Mouse (Mus musculus): ENCODE measurements around the gene Tmem220. TPM values are rescaled to one million over a fixed set of nuclear protein-coding genes. Genes with fewer than 3 reads are reported as not detected.

Tmem220 gene
- polyA plus RNA-seq, 1 experiment from 2014 or later, result 1.2 TPM

GRCm38 (mm10) chr11:67077435-67077834 lies 52.5 kb downstream of the Tmem220 start:
- ATAC-seq (ENCODE audit: low FRiP score, low read depth), result no peak
- no peak overlapping the region for H3K4me2 ChIP-seq (replicated peaks)
- 72% methylated on average over 3 of the region's 3 CpGs for WGBS

GRCm38 (mm10) chr11:67078000-67078399 lies 53.0 kb downstream of the Tmem220 start, which contains the start of gene Myh3:
Myh3 (plus strand) TSS chr11:67078300.
- Histone ChIP-seq H3K27me3 (peaks cover 15% of the 10 kb centered on the region), H3K4me3 (no peak within 1 kb of the TSS), H3K36me3 (no peaks in the 10 kb centered on the region), H3K9ac (replicated peaks) (no peak within 1 kb of the TSS), H3K4me2 (replicated peaks) (no peak within 1 kb of the TSS), H3K4me1 (peaks cover 18% of the 10 kb centered on the region; the same call in 1 of the 2 replicates), H3K27ac (replicated peaks) (no peak within 1 kb of the TSS), H3K9me3 (no peaks in the 10 kb centered on the region)
- no peak for ATAC-seq (ENCODE audit: low FRiP score, low read depth)
- 87% methylated on average over 5 of the region's 5 CpGs for WGBS

More at GRCm38 (mm10) chr11:67077435-67077834, 52.5 kb downstream of the Tmem220 start:
- Histone ChIP-seq H3K36me3 (no peaks in the 10 kb centered on the region), H3K4me1 (peaks cover 18% of the 10 kb centered on the region; the same call in 1 of the 2 replicates), H3K27ac (replicated peaks) (no peak overlapping the region), H3K9ac (replicated peaks) (no peak overlapping the region), H3K9me3 (no peaks in the 10 kb centered on the region), H3K4me3 (no peak overlapping the region), H3K27me3 (peaks cover 11% of the 10 kb centered on the region; the same call in 1 of the 2 replicates)

GRCm38 (mm10) chr11:67078888-67079287 lies 53.9 kb downstream of the Tmem220 start:
- Histone ChIP-seq H3K27me3 (peaks cover 24% of the 10 kb centered on the region), H3K4me1 (peaks cover 18% of the 10 kb centered on the region; the same call in 1 of the 2 replicates), H3K27ac (replicated peaks) (no peak overlapping the region), H3K4me3 (no peak overlapping the region), H3K36me3 (no peaks in the 10 kb centered on the region), H3K9me3 (no peaks in the 10 kb centered on the region), H3K4me2 (replicated peaks) (no peak overlapping the region), H3K9ac (replicated peaks) (no peak overlapping the region)
- no peak for ATAC-seq (ENCODE audit: low FRiP score, low read depth)
- 83% methylated on average over 6 of the region's 6 CpGs for WGBS

- ATAC-seq (ENCODE audit: low FRiP score, low read depth), result peak; percentile 39; the same call in 1 of the 2 replicates
- H3K4me1 ChIP-seq, result peaks cover 18% of the 10 kb centered on the region; the same call in 1 of the 2 replicates
- H3K4me2 ChIP-seq (replicated peaks), result 0 out of 2 replicates have a peak overlapping the region, but pooled peaks have one; percentile 9
These were observed 54.8 kb downstream of the Tmem220 start for GRCm38 (mm10) chr11:67079740-67080139.

DNA sequence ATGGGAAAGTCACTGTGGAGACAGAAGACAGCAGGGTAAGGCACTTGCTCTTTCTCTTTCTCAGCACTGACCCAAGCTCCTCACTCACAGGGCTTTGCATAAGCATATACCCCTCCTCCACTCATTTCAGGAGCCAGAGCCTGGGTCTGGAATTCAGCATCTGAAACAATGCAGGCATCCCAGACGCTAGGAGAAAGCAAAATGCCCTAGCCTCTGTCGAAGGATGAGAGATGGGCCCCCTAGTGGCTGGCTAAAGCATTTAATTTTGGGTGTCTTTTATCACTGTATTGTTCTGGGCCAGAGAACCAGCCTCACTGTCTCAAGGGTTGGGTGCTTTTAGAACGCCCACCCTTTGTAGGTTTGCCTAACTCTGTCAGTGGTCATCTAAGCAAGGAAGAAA lies 55.2 kb downstream of the Tmem220 start:
- peak; percentile 73 for ATAC-seq (ENCODE audit: low FRiP score, low read depth)
- Histone ChIP-seq H3K9ac (replicated peaks) (no peak overlapping the region), H3K27me3 (peaks cover 37% of the 10 kb centered on the region), H3K4me2 (replicated peaks) (0 out of 2 replicates have a peak overlapping the region, but pooled peaks have one; percentile 9), H3K36me3 (no peaks in the 10 kb centered on the region), H3K27ac (replicated peaks) (peak overlapping the region; percentile 68), H3K4me1 (peaks cover 18% of the 10 kb centered on the region; the same call in 1 of the 2 replicates), H3K9me3 (no peaks in the 10 kb centered on the region), H3K4me3 (no peak overlapping the region)
- 5% methylated on average over 3 of the region's 3 CpGs for WGBS

More at GRCm38 (mm10) chr11:67079740-67080139, 54.8 kb downstream of the Tmem220 start:
- Histone ChIP-seq H3K9me3 (no peaks in the 10 kb centered on the region), H3K27ac (replicated peaks) (peak overlapping the region; percentile 68), H3K4me3 (no peak overlapping the region), H3K9ac (replicated peaks) (no peak overlapping the region), H3K27me3 (peaks cover 32% of the 10 kb centered on the region), H3K36me3 (no peaks in the 10 kb centered on the region)
- 52% methylated on average over 11 of the region's 11 CpGs for WGBS

DNA sequence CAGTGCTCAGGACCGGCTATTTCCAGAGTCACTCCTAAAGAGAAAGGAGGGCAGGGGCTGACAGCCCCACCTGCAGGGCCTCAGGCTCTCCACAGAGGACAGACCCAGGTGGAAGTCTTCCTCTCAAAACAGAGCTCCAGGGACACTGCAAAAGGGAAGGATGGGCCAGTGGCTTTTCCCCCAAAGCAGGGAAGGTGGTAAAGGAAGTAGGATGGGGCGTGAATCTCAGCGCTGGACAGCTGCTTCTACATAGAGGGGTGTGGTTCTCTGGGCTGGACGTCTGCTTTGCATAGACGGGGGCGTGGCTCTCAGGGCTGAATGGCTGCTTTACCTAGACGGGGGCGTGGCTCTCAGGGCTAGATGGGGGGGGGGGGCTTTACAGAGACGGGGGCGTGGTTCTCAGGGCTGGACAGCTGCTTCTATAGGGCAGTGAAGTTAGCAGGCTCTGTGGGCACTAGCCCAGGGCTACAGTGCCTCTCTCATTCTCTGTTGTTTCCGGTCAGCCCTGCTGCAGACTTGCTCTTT lies 56.2 kb downstream of the Tmem220 start:
- WGBS, result 3% methylated on average over 11 of the region's 11 CpGs
- peak overlapping the region; percentile 31 for H3K4me2 ChIP-seq (replicated peaks)
- H3K9ac ChIP-seq (replicated peaks), result no peak overlapping the region
- no peaks in the 10 kb centered on the region for H3K9me3 ChIP-seq
- no peaks in the 10 kb centered on the region for H3K36me3 ChIP-seq
- peak overlapping the region; percentile 46; the same call in 1 of the 2 replicates for H3K27ac ChIP-seq (replicated peaks)
- no peak overlapping the region for H3K4me3 ChIP-seq
- H3K27me3 ChIP-seq, result peaks cover 38% of the 10 kb centered on the region
- ATAC-seq (ENCODE audit: low FRiP score, low read depth), result peak; percentile 70
- H3K4me1 ChIP-seq, result peaks cover 18% of the 10 kb centered on the region; the same call in 1 of the 2 replicates

GRCm38 (mm10) chr11:67082188-67082587 lies 57.2 kb downstream of the Tmem220 start:
- Histone ChIP-seq H3K4me1 (peaks cover 18% of the 10 kb centered on the region; the same call in 1 of the 2 replicates), H3K9me3 (no peaks in the 10 kb centered on the region), H3K27ac (replicated peaks) (no peak overlapping the region), H3K27me3 (peaks cover 48% of the 10 kb centered on the region), H3K4me2 (replicated peaks) (no peak overlapping the region), H3K9ac (replicated peaks) (no peak overlapping the region), H3K4me3 (no peak overlapping the region), H3K36me3 (no peaks in the 10 kb centered on the region)
- 86% methylated on average over 7 of the region's 7 CpGs for WGBS
- no peak for ATAC-seq (ENCODE audit: low FRiP score, low read depth)

DNA sequence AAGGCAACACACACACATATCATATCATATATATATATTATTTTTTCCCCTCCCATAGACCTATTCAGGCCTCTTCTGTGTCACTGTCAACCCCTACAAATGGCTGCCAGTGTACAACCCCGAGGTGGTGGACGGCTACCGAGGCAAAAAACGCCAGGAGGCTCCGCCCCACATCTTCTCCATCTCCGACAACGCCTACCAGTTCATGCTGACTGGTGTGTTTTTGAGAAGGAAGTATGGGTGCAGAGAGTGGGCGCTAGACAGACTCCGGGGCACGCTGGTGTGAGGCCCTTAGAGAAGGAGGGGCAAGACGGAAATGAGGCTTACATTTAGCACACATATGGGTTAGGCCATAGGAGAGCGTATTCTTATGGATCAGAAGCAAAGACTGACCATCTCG lies 57.8 kb downstream of the Tmem220 start:
- 90% methylated on average over 13 of the region's 13 CpGs for WGBS
- no peak overlapping the region for H3K4me3 ChIP-seq
- no peak overlapping the region for H3K4me2 ChIP-seq (replicated peaks)
- no peaks in the 10 kb centered on the region for H3K36me3 ChIP-seq
- peaks cover 49% of the 10 kb centered on the region for H3K27me3 ChIP-seq
- no peak for ATAC-seq (ENCODE audit: low FRiP score, low read depth)
- H3K9me3 ChIP-seq, result no peaks in the 10 kb centered on the region
- no peak overlapping the region for H3K27ac ChIP-seq (replicated peaks)
- H3K4me1 ChIP-seq, result peaks cover 16% of the 10 kb centered on the region; the same call in 1 of the 2 replicates
- no peak overlapping the region for H3K9ac ChIP-seq (replicated peaks)

DNA sequence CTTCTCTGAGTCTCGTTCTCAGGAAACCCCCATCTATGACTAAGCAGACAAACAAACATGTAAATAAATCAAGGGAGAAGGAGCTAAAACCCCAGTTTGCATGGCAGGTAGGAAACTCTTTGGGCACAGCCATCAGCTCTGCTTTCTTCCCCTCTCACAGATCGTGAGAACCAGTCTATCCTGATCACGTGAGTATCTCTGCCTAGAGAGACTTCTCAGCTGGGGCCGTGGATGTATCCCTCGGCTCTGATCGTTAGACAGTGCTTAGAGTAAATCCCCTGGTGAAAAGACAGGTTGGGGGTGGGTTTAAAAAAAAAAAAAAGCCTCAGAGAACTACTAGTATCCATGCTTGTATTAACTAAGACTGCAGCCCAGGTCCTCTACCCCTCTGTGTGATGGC lies 58.3 kb downstream of the Tmem220 start:
- peaks cover 49% of the 10 kb centered on the region for H3K27me3 ChIP-seq
- no peak overlapping the region for H3K9ac ChIP-seq (replicated peaks)
- no peak overlapping the region for H3K4me3 ChIP-seq
- peaks cover 16% of the 10 kb centered on the region; the same call in 1 of the 2 replicates for H3K4me1 ChIP-seq
- H3K27ac ChIP-seq (replicated peaks), result no peak overlapping the region
- no peaks in the 10 kb centered on the region for H3K9me3 ChIP-seq
- no peak overlapping the region for H3K4me2 ChIP-seq (replicated peaks)
- ATAC-seq (ENCODE audit: low FRiP score, low read depth), result no peak
- no peaks in the 10 kb centered on the region for H3K36me3 ChIP-seq
- WGBS, result 61% methylated on average over 6 of the region's 6 CpGs

- Histone ChIP-seq H3K9ac (replicated peaks) (no peak overlapping the region), H3K4me1 (peaks cover 16% of the 10 kb centered on the region; the same call in 1 of the 2 replicates), H3K36me3 (no peaks in the 10 kb centered on the region), H3K4me3 (no peak overlapping the region), H3K9me3 (no peaks in the 10 kb centered on the region), H3K4me2 (replicated peaks) (no peak overlapping the region), H3K27me3 (peaks cover 49% of the 10 kb centered on the region), H3K27ac (replicated peaks) (no peak overlapping the region)
- WGBS, result 43% methylated on average over 32 of the region's 32 CpGs
- no peak for ATAC-seq (ENCODE audit: low FRiP score, low read depth)
These were observed 58.9 kb downstream of the Tmem220 start for GRCm38 (mm10) chr11:67083712-67084340.

All from midbrain, embryonic 12.5 days (tissue).